Mouse (Mus musculus) heart, postnatal 4 days (tissue): ENCODE measurements around the gene Lrba. TPM values are rescaled to one million over a fixed set of nuclear protein-coding genes. Genes with fewer than 3 reads are reported as not detected.

ENCODE experiments used
- DNase-seq: peaks from one replicate; pipeline ENCODE4 v3.0.0; 2021
- total RNA-seq, 2 experiments: library from RNA; stranded (reverse); gene quantifications; 2 replicates each; pipeline ENCODE4 v1.2.3; 2021

The Lrba gene
- total RNA-seq, 2 experiments from 2014 or later = 17.7 to 17.8 TPM

DNA sequence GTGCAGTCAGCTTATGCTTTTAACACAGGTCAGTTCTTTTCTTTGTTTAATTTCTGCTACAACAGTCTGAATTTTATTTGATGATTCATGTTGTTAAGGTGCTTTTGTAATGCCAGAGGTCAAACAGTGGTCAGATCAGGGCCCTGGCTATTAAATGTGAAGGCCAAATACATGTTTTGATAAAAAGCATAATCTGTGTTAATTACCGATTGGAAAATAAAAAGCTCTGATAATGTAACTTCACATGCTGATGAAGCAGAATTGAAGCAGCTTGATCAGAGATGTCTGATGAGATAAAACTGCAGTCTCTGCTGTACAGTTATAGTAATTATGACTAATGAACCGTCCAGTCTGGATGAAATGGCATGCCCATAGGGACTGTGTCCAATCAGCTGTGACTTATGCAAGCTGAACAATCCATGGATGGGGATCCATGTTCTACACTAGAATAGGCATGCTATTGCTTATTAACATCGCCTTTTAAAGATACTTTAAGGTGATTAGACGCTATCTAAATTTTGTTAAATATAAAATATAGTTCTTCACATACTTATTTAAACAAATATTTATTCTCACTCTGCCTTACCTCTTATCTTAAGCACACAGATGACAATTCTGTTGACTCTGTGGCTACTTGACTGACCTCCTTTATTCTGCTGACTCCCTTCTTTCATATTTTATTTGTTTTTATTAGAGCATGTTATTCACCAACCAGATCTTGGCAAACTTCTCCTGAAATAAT, 336.0 kb downstream of the Lrba start:
- no peak for DNase-seq

GRCm38 (mm10) chr3:86561023-86561344, 336.5 kb downstream of the Lrba start:
- DNase-seq = no peak

DNA sequence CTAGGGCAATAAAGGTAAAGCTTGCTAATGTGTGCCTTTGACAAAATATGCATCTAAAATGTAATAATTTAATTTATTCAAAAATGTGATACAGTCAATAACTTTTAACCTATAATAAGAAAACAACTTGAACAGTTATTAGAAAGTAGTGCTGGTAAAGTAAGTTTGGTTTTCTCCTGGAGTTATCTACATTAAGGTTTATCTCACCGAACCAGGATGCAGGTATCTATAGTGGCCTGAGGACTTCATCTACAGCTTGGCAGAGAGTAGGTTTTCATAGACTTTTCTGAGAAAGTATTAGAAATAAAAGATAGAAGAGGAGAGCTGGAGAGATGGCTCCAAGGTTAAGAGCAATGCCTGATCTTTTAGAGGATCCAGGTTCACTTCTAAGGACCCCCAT, 336.9 kb downstream of the Lrba start:
- no peak for DNase-seq

DNA sequence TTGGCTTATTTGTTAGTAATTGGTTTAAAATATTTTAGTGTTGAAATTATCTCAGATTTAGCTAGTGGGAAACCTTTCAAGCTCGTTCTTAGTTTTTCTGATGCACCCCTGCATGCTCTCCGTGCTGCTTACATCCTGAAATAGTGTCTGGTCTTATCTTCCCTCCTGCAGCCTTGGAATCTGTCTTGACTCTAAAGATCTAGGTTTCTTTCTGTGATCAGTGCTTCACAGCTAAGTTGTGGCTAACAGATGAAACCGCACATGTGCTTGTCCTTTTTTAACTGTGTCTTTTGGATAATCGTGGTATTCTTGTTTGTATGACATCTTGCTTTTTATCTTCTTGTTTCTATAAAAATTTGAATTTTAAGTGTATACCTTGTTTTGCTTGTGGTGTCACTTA, 342.8 kb downstream of the Lrba start:
- no peak for DNase-seq

- DNase-seq = no peak
Measured at GRCm38 (mm10) chr3:86571518-86571917, 347.0 kb downstream of the Lrba start.

DNA sequence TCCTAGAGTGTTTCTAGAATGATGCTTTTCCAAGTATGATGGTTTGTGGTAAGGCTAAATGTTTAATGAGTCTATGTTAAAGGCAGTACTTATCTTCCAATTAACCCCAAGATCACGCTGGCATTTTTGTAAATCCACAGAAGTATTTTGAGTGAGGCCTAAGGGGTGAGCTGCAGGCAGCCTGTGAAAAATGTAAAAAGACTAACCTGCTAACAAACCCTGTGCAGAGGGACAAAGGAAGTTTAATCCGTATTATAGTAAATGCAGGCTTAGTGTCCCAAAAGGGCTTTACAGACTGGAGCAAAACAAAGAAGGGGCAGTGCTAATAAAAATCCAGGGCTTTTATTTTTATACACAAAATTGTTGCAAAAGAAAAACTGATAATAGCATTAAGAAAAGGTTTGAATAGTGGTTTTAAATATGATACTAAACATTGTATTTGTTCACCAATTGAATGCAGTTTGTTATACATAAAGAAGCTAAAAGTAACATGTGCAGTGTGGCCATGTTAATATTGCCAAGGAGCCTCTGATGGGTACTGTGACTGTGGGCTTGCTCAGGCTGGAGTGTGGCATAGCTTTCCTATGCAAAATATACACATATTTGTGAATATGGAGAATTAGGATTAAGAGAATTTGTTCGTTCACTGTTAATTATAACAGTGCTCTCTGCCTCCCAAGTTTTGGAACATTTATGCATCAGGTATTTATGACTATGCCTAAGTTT, 348.2 kb downstream of the Lrba start:
- DNase-seq = no peak

DNA sequence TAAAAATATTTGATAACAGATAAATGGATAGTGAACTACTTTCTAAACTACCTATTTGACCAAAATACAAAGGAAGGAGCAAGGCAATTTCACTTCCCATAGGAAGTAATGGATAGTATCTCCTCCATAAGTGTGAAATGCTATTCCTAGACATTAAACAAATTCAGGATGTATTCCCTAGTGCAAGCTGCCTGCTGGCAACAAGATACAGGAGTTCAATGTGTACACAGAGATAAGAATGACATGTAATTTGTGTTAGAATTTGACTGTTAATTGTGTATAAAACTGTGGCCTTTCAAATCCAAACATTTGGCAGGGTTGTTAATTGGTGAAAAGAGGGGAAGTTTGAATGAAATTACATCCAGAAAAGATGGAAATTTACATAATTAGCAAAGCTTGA, 350.8 kb downstream of the Lrba start:
- DNase-seq = no peak

GRCm38 (mm10) chr3:86602284-86602683, 377.8 kb downstream of the Lrba start:
- DNase-seq = no peak

DNA sequence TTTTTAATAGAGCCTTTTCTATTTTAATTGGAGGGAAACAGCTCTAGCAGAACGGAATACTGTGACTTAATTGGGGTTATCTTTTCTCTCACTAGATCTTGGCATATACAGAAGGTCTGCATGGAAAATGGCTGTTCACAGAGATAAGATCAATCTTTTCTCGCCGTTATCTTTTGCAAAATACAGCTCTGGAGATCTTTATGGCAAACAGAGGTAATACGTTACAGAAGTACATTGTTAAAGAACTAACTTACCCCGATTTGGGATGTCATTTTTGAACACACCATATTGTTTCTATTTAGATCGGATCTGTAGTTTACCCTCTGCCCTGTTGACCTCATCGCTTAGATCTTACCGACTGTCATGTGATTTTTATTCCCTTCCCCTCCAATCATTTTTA, 381.3 kb downstream of the Lrba start:
- no peak for DNase-seq

GRCm38 (mm10) chr3:86627008-86627743, 402.7 kb downstream of the Lrba start:
- DNase-seq = no peak

DNA sequence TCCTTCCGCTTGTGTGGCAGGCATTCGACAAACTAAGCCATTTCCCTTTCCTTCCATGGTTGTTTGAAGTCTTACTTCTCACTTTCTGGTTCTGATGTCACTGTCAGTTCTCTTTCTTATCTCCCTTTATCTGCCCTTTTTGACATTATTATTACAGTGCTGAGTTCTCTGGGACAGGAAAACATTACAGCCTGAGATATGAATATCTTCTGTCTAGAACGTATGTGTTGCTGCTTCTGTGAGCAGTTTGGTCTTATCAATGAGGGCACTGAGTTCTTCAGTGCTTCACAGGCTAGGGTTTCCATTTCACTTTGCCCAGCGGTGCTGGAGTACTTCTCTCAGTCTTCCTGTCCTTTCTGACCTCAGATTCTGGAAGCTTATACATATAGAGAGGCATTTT, 404.9 kb downstream of the Lrba start:
- DNase-seq = no peak

GRCm38 (mm10) chr3:86635464-86635863, 411.0 kb downstream of the Lrba start:
- peak; percentile 4 for DNase-seq

DNA sequence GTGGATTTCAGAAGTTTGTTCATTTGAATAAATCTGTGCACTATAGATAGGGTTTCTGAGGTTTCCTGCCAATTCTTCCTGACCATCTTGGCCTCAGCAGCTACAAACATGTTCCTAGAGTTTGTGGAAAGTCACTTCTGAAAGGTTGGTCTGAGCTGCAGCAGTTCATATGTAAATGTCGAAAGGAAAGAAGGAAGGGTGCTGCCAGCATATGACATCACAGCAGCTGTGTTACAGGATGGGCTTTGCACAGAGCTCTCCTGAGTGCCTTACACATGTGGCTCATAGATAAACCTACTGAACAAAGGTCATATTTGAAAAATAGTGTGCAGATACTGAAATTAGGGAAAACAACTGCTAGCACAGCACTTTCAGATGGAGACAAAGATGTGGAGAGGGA, 411.5 kb downstream of the Lrba start:
- peak; percentile 21 for DNase-seq

DNA sequence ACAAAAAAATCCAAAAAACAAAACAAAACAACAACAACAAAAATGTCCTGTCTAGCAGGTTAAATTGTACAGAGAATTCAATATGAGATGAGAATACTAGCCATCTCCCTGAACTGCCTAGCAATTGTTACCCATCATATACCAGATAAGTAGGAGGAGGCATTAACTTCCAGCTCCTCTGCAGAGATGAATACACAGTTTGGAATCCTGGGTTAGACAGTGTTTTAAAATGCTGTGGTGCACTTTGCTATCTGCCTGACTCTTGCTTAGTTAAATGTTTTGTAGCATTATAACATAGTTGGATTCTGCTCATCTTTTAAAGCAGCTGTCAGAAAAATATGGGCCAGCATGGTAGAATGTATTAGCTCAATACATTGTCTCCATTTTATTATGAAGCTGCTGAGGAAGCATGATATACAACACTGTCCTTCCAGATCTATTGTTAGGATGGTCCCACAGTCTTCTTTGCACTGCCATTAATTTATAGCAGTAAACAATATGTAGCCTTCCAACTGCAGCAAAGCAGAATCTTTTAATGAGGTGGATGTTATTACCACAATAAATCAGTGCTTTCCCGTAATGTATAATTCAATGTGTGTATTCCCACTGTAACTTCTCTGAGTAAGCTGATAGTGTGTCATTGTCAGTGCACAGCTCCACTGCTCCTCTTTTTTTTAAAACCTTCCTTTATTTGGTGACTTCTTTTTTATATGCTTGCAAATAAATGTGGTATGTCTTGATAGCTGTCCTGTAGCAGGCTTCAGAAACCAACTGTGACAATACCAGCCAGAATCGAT, 414.3 kb downstream of the Lrba start:
- no peak for DNase-seq

- no peak for DNase-seq
Measured at GRCm38 (mm10) chr3:86641393-86641792, 416.9 kb downstream of the Lrba start.

GRCm38 (mm10) chr3:86641796-86642195, 417.3 kb downstream of the Lrba start:
- no peak for DNase-seq

- DNase-seq = no peak
Measured at GRCm38 (mm10) chr3:86646771-86647170, 422.3 kb downstream of the Lrba start.

- DNase-seq = no peak
Measured at GRCm38 (mm10) chr3:86651006-86651405, 426.5 kb downstream of the Lrba start.

GRCm38 (mm10) chr3:86659326-86659725, 434.8 kb downstream of the Lrba start:
- no peak for DNase-seq

GRCm38 (mm10) chr3:86664399-86664798, 439.9 kb downstream of the Lrba start:
- DNase-seq = no peak

DNA sequence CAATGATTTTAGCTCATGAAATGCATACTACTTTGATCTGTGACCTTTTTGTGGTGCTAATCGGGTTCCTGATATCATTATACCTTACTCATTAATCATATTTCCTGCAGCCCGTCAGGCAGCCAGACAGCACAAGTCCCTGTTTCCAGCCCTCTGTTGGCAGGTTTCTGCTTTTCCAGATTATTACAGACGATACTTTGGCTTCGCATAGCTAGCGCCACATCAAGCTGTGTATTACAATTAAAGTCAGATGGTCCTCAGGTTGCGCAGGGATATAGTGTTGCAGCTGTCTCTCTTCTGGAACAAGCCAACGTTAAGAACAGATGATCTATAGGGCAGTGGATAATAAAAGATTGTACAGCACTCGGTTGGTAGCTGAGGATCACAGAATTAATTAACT, 443.7 kb downstream of the Lrba start:
- DNase-seq = no peak

DNA sequence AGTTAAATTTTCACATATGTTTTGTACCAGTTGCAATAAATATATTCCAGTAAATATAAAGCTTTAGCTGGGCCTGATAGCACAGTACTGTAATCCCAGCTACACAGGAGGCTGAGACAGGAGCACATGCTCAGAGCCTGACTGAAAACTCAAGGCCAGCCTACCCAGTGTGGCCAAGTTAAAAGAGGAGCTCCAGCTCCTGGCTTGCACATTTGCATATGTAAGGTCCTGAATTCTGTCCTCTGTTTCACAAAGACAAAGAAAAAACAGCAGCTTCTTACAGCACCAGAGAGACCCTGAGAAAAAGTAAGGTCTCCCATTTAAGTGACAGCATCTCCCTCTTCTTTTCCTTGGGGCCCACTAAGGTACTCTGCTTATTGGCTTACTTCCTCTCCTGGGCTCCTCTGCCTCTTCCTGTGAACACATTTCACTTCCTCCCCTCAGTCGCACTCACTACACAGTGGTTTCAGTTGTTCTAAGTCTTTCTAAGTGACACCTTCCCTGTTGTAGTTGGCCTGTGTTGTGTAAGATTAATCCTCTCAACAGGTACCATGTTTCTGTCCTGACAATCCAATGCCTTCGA, 453.2 kb downstream of the Lrba start:
- no peak for DNase-seq
